Mouse (Mus musculus) hindbrain, embryonic 12.5 days (tissue): Measurements from ENCODE around the gene Bmt2. TPM values are rescaled to one million over a fixed set of nuclear protein-coding genes. Genes with fewer than 3 reads are reported as not detected.

Experiments
- ATAC-seq: fragments of 200-750 bp; cut with Nextera tagmentation; 2 replicates; pipeline ENCODE4 v1.8.0; 2017; ENCODE audit warnings: moderate TSS enrichment; ENCODE audit not compliant: low FRiP score
- H3K27ac ChIP-seq: fragments of 300-500 bp; sonication (generic); 2 replicates; pipeline ENCODE4 v1.5.1; 2016; ENCODE audit warnings: mild to moderate bottlenecking
- H3K27me3 ChIP-seq: fragments of 300-500 bp; sonication (generic); 2 replicates; pipeline ENCODE4 v1.6.1; 2016; ENCODE audit warnings: mild to moderate bottlenecking
- H3K36me3 ChIP-seq: fragments of 300-500 bp; sonication (generic); 2 replicates; pipeline ENCODE4 v1.6.1; 2016; ENCODE audit warnings: mild to moderate bottlenecking
- H3K4me1 ChIP-seq: fragments of 300-500 bp; sonication (generic); 2 replicates; pipeline ENCODE4 v1.6.1; 2016
- H3K4me2 ChIP-seq: fragments of 300-500 bp; sonication (generic); replicated peaks from 2 replicates; pipeline ENCODE4 v1.6.1; 2016; ENCODE audit warnings: mild to moderate bottlenecking
- H3K4me3 ChIP-seq: fragments of 300-500 bp; sonication (generic); 2 replicates; pipeline ENCODE4 v1.5.1; 2016; ENCODE audit warnings: mild to moderate bottlenecking
- H3K9ac ChIP-seq: fragments of 300-500 bp; sonication (generic); 2 replicates; pipeline ENCODE4 v1.6.1; 2016; ENCODE audit warnings: mild to moderate bottlenecking, moderate library complexity
- H3K9me3 ChIP-seq: fragments of 300-500 bp; sonication (generic); replicated peaks from 2 replicates; pipeline ENCODE4 v1.6.1; 2016; ENCODE audit warnings: mild to moderate bottlenecking
- WGBS: fragments of 180-500 bp; shearing (Covaris S2); methylation state at CpG from one replicate; pipeline ENCODE4 v1.1.7; 2016; 5-methylcytosine and 5-hydroxymethylcytosine counted together
- polyA plus RNA-seq: library from polyadenylated mRNA; unstranded; fragments of >200 nt; fragmentation: Nextera tagmentation; extraction: Ambion mirVana; gene quantifications from 2 replicates; pipeline ENCODE4 v1.2.1, GENCODE M21; 2016

Bmt2 gene
- polyA plus RNA-seq = 23.8 and 25.7 TPM in 2 replicates

- peak within 1 kb of the TSS; percentile 90 for H3K4me3 ChIP-seq
- H3K36me3 ChIP-seq = no peaks in the 10 kb centered on the region
- 0% methylated on average over 36 of the region's 37 CpGs for WGBS
- peak within 1 kb of the TSS; percentile 96 for H3K9ac ChIP-seq
- peaks cover 5% of the 10 kb centered on the region; the same call in 1 of the 2 replicates for H3K4me1 ChIP-seq
- peak within 1 kb of the TSS; percentile 82 for H3K4me2 ChIP-seq
- H3K27ac ChIP-seq = peak within 1 kb of the TSS; percentile 96
- H3K27me3 ChIP-seq = no peaks in the 10 kb centered on the region
- no peaks in the 10 kb centered on the region for H3K9me3 ChIP-seq
- peak; percentile 99 for ATAC-seq
Measured at GRCm38 (mm10) chr6:13677818-13678282, at the start of gene Bmt2. TSS of gene Bmt2 (minus strand) at chr6:13677966.

GRCm38 (mm10) chr6:13722166-13722565, 44.4 kb upstream of the Bmt2 start:
- Histone ChIP-seq H3K4me2 (no peak overlapping the region), H3K9ac (no peak overlapping the region), H3K27me3 (no peaks in the 10 kb centered on the region), H3K27ac (no peak overlapping the region), H3K9me3 (no peaks in the 10 kb centered on the region), H3K36me3 (no peaks in the 10 kb centered on the region), H3K4me1 (no peaks in the 10 kb centered on the region), H3K4me3 (no peak overlapping the region)
- WGBS = 89% methylated on average over 3 of the region's 3 CpGs
- ATAC-seq = no peak

- no peak overlapping the region for H3K4me2 ChIP-seq
- ATAC-seq = no peak
- H3K9ac ChIP-seq = no peak overlapping the region
- H3K27me3 ChIP-seq = no peaks in the 10 kb centered on the region
- no peak overlapping the region for H3K4me3 ChIP-seq
- H3K36me3 ChIP-seq = no peaks in the 10 kb centered on the region
- no peaks in the 10 kb centered on the region for H3K4me1 ChIP-seq
- H3K9me3 ChIP-seq = no peaks in the 10 kb centered on the region
- H3K27ac ChIP-seq = no peak overlapping the region
- WGBS = 73% methylated on average over 3 of the region's 3 CpGs
Measured at GRCm38 (mm10) chr6:13714867-13715266, 37.1 kb upstream of the Bmt2 start.

GRCm38 (mm10) chr6:13696882-13697281, 19.1 kb upstream of the Bmt2 start:
- Histone ChIP-seq H3K27ac (no peak overlapping the region), H3K27me3 (no peaks in the 10 kb centered on the region), H3K4me2 (no peak overlapping the region), H3K9ac (no peak overlapping the region), H3K4me1 (no peaks in the 10 kb centered on the region), H3K36me3 (no peaks in the 10 kb centered on the region), H3K4me3 (no peak overlapping the region), H3K9me3 (no peaks in the 10 kb centered on the region)
- 86% methylated on average over 4 of the region's 4 CpGs for WGBS
- no peak for ATAC-seq

- no peak for ATAC-seq
- H3K9me3 ChIP-seq = no peaks in the 10 kb centered on the region
- no peak overlapping the region for H3K4me3 ChIP-seq
- no peak overlapping the region for H3K9ac ChIP-seq
- WGBS = 80% methylated on average over 2 of the region's 2 CpGs
- no peak overlapping the region for H3K4me2 ChIP-seq
- no peak overlapping the region for H3K27ac ChIP-seq
- H3K36me3 ChIP-seq = no peaks in the 10 kb centered on the region
- no peaks in the 10 kb centered on the region for H3K4me1 ChIP-seq
- no peaks in the 10 kb centered on the region for H3K27me3 ChIP-seq
Measured at GRCm38 (mm10) chr6:13695103-13695845, 17.5 kb upstream of the Bmt2 start.

GRCm38 (mm10) chr6:13691657-13692294, 14.0 kb upstream of the Bmt2 start:
- Histone ChIP-seq H3K36me3 (no peaks in the 10 kb centered on the region), H3K4me2 (no peak overlapping the region), H3K4me1 (no peaks in the 10 kb centered on the region), H3K27ac (no peak overlapping the region), H3K27me3 (no peaks in the 10 kb centered on the region), H3K9me3 (no peaks in the 10 kb centered on the region), H3K4me3 (no peak overlapping the region), H3K9ac (no peak overlapping the region)
- 80% methylated on average over 2 of the region's 2 CpGs for WGBS
- no peak for ATAC-seq

GRCm38 (mm10) chr6:13690398-13690797, 12.6 kb upstream of the Bmt2 start:
- H3K27me3 ChIP-seq = no peaks in the 10 kb centered on the region
- H3K36me3 ChIP-seq = no peaks in the 10 kb centered on the region
- no peak overlapping the region for H3K4me2 ChIP-seq
- H3K27ac ChIP-seq = no peak overlapping the region
- H3K4me1 ChIP-seq = no peaks in the 10 kb centered on the region
- H3K9me3 ChIP-seq = no peaks in the 10 kb centered on the region
- ATAC-seq = no peak
- H3K4me3 ChIP-seq = no peak overlapping the region
- H3K9ac ChIP-seq = no peak overlapping the region

GRCm38 (mm10) chr6:13683929-13684595, 6.3 kb upstream of the Bmt2 start:
- Histone ChIP-seq H3K4me2 (no peak overlapping the region), H3K4me3 (no peak overlapping the region), H3K4me1 (no peaks in the 10 kb centered on the region), H3K9me3 (no peaks in the 10 kb centered on the region), H3K27ac (no peak overlapping the region), H3K9ac (no peak overlapping the region), H3K27me3 (no peaks in the 10 kb centered on the region), H3K36me3 (no peaks in the 10 kb centered on the region)
- ATAC-seq = no peak
- 91% methylated on average over 2 of the region's 2 CpGs for WGBS

GRCm38 (mm10) chr6:13678349-13678748, 583 bp upstream of the Bmt2 start:
- no peak for ATAC-seq
- Histone ChIP-seq H3K4me3 (peak overlapping the region; percentile 90), H3K27me3 (no peaks in the 10 kb centered on the region), H3K4me2 (peak overlapping the region; percentile 56), H3K27ac (no peak overlapping the region), H3K9ac (0 out of 2 replicates have a peak overlapping the region, but pooled peaks have one; percentile 27), H3K36me3 (no peaks in the 10 kb centered on the region), H3K4me1 (peaks cover 5% of the 10 kb centered on the region; the same call in 1 of the 2 replicates), H3K9me3 (no peaks in the 10 kb centered on the region)
- WGBS = 21% methylated on average over 5 of the region's 5 CpGs

- peak overlapping the region; percentile 90 for H3K4me3 ChIP-seq
- peak; percentile 88 for ATAC-seq
- WGBS = under 1% methylated on average over 37 of the region's 43 CpGs
Measured at GRCm38 (mm10) chr6:13677141-13677761, 515 bp downstream of the Bmt2 start.

GRCm38 (mm10) chr6:13676196-13676595, 1.6 kb downstream of the Bmt2 start:
- Histone ChIP-seq H3K4me3 (peak overlapping the region; percentile 90; the same call in 1 of the 2 replicates), H3K9me3 (no peaks in the 10 kb centered on the region), H3K4me1 (peaks cover 5% of the 10 kb centered on the region; the same call in 1 of the 2 replicates), H3K27me3 (no peaks in the 10 kb centered on the region), H3K9ac (no peak overlapping the region), H3K27ac (no peak overlapping the region), H3K36me3 (no peaks in the 10 kb centered on the region), H3K4me2 (peak overlapping the region; percentile 82)
- ATAC-seq = no peak

More at GRCm38 (mm10) chr6:13677141-13677761, 515 bp downstream of the Bmt2 start:
- H3K27ac ChIP-seq = peak overlapping the region; percentile 96
- H3K4me2 ChIP-seq = peak overlapping the region; percentile 82
- H3K27me3 ChIP-seq = no peaks in the 10 kb centered on the region
- H3K9me3 ChIP-seq = no peaks in the 10 kb centered on the region
- peaks cover 5% of the 10 kb centered on the region; the same call in 1 of the 2 replicates for H3K4me1 ChIP-seq
- no peaks in the 10 kb centered on the region for H3K36me3 ChIP-seq
- peak overlapping the region; percentile 96 for H3K9ac ChIP-seq
